Mouse (Mus musculus) left cerebral cortex, adult 18-20 months (tissue): Measurements from ENCODE around the gene Stt3b. TPM values are rescaled to one million over a fixed set of nuclear protein-coding genes. Genes with fewer than 3 reads are reported as not detected.
A peak's percentile ranks its signal among the peaks of the same experiment; 100 is the strongest.

Experiments used
- DNase-seq, 2 experiments: peaks; one replicate each; pipeline ENCODE4 v3.0.0; 2021 to 2022; ENCODE audit warnings: low spot score in 2 of 2, mixed read lengths in 1 of 2
- total RNA-seq, 2 experiments: library from RNA; stranded (reverse); gene quantifications; 2 replicates each; pipeline ENCODE4 v1.2.3; 2021

The Stt3b gene
- total RNA-seq, 2 experiments from 2014 or later: 88.3 to 89.1 TPM

DNA sequence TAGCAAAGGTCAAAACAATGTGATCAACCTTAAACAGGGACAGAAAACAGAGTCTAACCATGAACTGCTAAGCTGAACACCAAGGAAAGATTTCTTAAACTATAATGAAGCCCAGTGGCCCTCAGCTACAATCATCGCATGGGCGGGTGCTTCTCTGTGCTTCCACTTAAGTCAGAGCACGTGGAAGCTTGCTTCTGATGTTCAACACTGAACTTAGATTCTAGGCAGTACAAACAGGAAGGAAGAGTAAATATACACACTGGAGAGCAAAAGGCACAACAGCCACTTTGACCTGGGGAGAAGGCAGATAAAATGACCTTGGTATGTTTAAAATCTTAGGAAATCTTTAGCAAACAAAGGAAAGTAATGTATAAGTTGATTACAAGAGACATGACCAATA, 38.7 kb downstream of the Stt3b start:
- no peak for DNase-seq

DNA sequence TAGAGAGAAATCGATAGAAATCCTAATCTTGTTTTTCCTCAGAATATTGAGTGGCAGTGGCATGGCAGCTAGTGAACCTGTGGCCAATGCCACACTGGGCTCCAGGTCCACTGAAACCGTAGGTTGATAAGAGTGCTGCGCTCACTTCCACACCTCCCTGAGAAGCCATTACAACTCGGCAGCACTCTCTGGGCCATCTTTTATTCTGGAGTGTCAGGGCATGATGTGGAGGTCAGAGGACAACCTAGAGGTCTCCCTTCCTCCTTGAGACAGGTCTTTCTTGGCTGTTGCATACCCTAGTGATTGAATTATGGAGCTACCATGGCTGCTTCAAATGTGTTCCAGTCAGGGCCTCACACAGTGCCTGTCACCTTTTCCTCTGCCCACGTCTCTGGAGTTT, 48.3 kb downstream of the Stt3b start:
- no peak for DNase-seq

DNA sequence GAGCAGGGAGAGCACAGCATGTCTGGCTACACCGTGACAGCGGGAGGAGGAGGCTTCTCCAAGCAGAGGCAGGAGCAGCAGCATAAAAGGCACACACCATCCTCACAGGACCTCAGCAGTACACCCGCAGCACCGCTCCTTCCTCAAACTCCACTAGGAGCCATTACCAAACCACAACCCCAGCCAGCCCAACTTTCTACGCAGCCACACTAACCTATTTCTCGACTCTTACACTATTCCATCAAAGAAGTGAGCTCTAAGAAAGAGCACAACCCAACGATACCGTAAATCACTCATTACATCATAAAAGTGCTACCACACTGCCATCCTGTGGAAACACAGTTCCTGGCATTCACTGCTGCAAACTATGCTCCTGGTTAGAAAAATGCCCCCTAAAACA, 48.8 kb downstream of the Stt3b start:
- DNase-seq: peak; percentile 31 to 45

DNA sequence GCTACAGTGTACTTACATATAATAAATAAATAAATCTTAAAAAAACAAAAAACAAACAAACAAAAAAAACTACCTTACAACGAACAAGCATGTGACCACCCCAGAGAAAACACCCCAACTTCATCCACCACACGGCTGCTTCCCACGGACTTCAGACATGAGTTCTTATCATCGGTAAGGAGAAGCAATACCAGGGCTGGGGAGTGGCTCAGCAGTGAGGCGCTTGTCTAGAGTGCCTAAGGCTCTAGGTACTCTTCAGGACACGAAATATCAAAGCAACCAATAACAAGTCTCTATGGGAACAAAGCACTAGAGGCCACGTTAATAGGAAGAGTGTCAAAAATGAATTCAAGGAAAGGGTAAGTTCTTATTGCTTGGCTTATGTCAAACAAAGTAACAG, 49.8 kb downstream of the Stt3b start:
- no peak for DNase-seq

DNA sequence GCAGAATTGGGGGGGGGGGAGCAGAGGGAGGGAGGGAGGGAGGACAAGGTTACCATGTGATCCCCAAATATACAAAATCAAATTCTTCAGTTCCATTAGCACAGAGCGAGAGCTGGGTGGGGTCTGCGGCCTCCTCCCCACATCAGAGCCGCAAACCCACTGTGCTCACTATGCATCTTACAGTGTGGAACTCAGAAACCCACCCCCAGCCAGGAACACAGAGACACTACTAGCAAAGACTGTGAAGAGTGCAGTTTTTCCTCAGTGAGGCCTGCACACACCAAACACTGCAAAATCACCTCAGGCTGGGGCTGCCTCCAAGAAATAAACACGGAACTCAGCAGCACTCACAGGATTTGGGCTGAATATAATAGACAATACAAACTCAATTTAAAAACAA, 50.4 kb downstream of the Stt3b start:
- no peak for DNase-seq

DNA sequence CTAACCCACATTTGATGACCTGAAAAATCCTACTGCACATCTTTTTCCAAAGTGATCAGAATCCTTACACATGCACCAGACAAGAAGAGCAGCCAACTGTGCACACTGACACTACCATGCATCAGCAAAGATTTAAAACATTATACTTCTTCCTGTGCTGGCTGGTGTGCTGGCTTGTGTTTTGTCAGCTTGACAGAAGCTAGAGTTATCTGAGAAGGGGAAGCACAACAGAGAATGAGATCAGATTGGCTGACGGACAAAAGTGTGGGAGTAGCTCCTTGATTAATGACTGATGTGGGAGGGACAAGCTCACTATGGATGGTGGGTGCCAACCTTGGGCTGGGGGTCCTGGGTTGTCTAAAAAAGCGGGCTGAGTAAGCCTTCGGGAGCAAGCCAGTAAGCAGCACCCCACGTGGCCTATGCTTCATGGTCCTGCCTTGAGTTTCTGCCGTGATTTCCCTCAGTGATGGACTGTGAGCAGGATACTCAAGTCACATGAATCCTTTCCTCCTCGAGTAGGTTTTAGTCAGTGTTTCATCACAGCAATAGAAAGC, 52.4 kb downstream of the Stt3b start:
- no peak for DNase-seq

DNA sequence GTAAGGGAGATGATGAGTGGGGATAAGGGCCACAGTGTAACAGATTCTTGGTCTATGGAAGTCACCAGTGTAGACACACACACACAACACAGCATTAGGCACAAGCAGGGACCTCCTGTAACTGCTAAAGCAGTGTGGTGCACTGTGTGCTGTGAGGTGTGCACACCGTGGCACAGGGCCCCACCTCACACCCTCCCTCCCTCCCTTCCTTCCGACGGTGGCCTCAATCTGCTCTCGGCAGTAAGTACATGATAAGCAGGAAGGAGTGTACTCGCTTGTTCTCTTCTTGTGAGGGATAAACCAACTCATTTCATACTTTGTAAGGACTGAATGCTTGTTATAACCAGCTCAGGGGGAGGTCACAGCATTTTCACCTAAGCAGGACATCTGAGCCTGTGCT, 61.1 kb downstream of the Stt3b start:
- no peak for DNase-seq

DNA sequence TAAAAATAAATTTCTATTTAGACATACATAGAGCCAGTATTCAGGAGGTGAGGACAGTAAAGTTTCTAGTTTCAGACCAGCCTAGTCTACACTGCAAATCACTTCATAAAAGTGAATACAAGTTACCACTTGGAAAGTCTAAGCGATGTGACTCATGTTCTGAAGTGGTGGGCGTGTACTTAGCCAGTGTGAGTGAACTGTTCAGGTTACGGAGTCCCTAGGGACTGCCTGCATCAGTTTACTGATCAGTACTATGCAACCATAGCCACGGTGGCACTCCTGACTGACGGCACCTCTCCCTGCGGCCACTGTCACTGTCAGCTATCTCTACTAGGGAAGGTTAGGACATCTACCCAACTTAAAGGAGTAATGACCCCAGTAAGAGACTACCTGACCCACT, 65.1 kb downstream of the Stt3b start:
- DNase-seq: no peak

DNA sequence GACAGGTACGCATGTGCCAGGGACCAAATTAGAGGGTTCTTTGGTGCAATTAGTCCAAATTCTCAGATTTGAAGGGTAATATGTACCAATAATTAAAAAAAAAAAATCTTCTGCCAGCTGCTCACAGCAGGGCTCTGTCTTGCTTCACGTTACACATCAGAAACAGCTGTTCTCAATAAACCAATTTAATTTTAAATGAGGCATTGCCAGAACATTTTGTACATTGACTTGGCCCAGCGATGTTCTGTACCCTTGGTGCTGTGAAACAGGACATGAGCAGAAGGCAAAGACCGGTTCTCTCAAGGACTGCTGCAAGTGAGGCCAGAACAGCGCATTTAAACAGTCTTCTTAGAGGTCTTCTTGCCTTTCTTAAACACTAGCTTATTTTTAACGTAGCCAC, 66.6 kb downstream of the Stt3b start:
- no peak for DNase-seq

DNA sequence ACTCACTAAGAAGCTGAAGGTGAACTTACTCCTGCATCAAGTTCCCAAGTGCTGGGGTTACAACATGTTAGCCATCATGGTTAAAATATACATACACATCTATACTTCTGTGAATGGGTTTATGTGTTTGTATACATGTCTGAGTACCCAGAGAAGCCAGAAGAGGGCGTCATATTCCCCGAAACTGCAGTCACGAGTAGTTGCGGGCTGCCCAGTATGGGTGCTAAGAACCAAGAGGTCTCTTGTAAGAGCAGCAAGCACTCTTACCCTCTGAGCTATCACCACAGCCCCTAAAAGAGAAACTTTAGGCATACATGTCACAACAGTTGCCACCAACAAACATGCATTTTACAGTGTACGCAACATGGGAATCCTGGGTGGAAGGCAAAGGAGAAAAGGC, 70.4 kb downstream of the Stt3b start:
- no peak for DNase-seq

DNA sequence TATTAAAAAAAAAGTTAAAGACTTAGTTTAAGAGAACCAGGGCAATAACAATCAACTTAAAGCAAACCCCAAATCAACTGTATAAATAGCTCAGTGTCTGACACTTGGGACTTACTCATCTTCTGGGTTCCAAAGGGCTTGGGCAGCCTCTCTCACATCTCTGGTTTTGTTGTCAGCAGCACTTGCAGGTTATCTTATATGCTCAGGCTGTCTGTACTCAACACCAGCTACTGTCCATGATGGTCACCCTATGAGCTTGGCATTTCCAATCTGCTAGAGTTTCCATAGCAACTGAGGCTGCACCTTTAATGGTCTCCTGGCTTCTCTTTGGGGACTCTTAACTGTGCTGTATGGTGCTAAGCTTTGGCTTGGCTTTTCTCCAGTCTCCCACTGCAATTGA, 72.3 kb downstream of the Stt3b start:
- DNase-seq: no peak

DNA sequence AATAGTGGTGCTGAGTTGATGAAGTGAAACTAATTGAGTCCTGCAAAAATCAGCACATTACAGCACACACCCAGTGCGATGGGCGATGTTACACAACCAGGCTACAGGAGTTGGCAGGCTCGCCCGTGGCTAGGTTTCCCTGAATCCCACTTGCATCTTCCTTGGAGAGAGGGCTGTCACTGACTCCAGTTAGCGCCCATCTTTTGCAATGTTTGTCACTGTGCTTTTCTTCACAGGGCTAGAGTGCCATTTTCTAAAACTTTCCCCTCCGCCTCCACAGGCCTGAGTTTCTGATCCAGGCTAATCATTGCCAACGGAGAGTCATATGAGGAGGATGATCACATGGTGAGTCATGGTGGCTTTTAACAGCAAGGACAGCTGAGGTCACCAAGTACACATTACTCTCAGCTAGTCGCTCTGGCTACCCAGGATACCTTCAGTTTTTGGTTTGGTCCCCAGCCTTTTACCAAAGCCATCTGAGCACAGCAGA, 73.8 kb downstream of the Stt3b start:
- DNase-seq: no peak

DNA sequence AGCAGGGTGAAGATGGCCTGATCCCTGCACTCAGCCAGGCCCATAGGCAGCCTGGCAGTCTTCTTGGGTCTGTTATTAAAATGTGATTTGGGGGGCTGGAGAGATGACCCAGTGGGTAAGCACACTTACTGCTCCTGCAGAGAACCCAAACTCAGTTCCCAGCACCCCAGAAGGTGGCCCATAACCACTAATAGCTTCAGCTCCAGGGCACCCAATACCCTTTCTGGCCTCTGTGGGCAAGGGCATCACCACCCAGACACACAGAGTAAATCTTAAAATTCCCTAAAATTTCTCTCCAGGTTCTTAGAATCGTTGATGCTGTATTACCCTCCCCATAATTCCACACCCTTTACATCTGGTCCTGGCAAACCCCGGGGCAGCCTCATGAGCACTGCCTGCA, 75.7 kb downstream of the Stt3b start:
- DNase-seq: no peak

DNA sequence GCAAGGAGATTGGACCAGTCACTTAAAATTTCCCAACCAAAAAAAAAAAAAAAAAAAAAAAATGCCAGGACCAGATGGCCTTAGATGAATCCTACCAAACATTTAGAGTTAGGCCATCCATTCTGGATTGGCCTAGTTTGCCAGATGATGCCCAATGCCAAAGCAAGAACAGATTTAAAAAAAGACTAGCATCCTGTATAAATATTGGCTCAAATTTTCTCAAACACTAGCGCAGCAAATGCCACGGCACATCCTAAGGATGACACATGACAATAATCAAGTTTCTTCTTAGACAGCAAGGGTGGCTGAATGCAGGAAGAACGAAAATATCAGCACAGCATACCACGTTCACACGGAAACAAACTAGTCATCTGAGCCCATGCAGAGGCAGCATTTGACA, 76.5 kb downstream of the Stt3b start:
- DNase-seq: no peak

DNA sequence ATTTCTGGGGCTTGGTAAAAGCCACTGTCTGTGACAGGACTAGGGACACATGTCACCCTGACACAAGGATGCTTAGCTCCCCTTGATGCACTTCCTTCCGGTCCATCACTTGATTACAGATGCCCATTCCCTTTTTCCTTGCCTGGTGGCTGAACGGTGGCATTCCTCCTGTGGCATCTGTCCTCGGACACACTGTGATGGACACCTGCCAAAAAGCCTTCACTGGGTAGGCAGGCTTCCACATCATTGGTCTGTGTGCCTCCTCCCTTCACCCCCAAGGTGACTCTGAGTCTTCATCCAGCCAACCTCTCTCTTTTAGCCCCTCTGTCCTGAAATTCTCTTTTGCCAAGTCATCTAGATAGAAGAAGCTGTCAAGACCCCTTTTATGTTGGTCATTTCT, 78.7 kb downstream of the Stt3b start:
- DNase-seq: no peak

DNA sequence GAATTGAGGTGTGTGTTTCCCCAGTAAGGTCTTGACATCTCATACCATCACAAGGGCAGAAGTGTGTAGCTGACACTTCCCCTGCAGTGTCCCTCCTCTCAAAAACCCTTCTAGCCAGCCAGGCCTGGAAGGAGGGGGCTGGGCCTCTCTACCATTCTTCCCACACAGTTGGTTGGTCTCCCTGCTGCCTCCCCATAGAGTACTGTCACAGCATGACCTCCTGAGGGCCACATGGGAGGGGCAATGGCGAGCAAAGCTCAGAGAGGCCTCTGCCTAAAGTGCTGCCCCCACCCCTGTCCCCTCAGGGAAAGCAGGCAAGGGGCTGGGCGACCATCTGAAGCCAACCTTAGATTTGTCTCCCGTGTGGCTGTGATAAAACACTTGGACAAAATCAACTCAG, 80.1 kb downstream of the Stt3b start:
- DNase-seq: no peak

DNA sequence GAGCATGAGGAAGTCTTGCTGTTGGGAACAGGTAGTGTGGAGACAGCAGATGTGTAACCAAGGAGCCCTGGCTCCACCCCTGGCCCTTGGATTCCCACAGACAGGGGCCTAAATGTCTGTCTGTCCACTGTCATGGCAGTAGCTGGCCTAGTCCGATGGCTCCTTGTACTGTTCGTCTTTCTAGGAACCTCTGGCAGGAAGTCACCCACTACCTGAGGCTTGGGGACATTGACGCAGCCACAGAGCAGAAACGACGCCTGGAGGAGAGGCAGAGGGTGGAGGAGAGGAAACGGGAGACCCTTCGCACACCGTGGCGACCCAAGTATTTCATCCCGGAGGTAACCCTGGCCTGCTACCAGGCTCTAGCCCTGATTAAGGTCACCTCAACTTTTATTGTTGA, 80.5 kb downstream of the Stt3b start:
- DNase-seq: no peak

DNA sequence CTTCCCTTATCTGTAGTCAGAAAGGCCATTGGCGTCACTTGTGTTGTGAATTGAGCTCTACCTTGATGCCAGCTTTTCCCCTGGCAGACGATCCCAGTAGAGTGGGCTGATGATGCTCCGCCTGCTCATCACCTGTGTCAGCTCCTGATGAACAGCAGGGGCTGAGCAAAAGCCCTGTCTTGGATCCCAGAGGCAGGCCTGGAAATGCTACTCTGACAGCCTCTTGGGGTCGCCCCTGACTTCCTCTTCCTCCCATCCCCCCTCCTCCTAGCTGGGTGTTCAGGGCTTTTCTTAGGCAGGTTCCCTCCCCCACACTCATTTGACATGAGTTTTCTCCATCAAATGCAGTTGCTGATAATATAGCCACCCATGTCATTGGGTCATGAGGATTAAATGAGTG, 81.1 kb downstream of the Stt3b start:
- no peak for DNase-seq

DNA sequence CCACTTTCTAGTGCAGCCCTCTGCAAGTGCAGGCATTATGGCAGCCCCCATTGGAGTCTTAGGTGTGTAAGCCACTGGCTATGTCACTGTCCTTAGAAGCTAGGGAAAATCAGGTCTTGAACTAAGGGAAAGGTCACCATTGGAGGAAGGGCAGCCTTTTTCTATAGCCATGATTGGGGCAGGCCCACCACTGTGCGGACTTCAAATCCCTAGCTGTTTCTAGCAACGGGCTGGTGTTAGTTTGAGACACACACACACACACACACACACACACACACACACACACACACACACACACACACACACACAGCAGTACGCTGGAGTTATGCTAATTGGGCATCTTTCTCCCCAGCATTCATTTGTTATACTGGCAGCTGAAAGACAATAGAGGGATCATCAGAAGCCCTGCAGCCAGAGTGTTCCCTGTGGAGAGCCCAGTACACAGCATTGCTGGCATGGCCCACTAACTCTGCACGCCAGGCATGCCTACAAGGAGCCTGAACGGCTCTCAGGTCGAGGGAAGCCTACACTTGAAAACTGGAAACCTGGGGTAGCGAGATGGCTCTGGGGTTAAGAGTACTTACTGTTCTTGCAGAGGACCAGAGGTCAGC, 85.4 kb downstream of the Stt3b start:
- no peak for DNase-seq

DNA sequence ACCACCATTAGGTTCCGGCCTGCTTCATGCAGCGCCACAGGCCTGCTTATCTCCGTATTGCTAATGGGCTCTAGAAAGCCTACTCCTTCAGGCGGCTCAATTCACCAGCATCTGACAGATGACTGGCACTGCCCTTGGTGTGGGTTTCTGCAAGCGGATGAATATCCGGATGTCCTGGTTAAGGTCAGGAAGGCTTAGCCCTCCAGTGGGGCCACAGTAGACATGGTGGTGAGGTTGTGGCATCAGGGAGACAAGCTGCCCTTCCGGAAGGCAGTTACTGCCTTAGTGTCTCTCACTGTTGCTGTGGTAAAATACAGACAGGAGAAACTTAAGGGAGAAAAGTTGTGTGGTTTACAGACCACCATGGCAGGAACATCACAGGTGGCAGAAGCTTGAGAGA, 89.0 kb downstream of the Stt3b start:
- no peak for DNase-seq

DNA sequence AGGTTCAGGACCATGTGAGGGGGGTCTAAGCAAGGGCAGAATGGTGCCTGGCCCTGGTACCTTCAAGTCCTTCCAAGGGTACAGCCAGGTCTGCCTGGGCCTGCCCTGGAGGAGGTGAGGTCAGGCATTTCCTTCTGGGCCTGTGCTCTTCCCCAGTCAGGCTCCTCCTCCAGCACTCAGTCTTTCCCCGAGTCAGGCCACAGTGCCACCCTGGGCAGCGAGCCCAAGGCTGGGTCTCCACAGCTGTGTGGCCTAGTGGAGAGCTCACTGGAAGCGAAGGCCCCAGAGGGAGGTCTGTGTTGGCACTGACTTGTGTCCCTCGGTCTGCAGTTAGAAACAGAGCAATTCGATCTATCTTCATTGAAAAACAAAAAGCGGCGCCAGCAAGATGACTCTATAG, 89.8 kb downstream of the Stt3b start:
- DNase-seq: no peak

DNA sequence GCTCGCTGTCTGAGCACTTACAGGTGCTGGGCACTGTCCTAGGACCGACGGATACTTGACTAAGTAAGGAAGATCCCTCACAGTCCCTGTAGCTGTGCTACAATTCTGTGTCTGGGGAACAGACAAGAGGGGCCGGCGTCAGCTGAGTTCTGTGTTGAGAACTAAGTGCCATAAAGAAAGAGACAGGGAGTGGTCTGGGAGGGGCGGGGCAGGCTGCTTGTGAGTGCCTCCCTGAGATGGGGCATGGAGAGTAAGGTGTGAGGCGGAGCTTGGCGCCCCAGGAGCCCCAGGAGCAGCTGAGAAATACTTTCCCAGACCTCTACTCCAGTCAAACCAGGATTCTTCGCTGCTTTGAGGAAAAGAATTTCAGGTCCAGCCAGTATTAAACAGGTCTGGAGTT, 92.2 kb downstream of the Stt3b start:
- DNase-seq: no peak

DNA sequence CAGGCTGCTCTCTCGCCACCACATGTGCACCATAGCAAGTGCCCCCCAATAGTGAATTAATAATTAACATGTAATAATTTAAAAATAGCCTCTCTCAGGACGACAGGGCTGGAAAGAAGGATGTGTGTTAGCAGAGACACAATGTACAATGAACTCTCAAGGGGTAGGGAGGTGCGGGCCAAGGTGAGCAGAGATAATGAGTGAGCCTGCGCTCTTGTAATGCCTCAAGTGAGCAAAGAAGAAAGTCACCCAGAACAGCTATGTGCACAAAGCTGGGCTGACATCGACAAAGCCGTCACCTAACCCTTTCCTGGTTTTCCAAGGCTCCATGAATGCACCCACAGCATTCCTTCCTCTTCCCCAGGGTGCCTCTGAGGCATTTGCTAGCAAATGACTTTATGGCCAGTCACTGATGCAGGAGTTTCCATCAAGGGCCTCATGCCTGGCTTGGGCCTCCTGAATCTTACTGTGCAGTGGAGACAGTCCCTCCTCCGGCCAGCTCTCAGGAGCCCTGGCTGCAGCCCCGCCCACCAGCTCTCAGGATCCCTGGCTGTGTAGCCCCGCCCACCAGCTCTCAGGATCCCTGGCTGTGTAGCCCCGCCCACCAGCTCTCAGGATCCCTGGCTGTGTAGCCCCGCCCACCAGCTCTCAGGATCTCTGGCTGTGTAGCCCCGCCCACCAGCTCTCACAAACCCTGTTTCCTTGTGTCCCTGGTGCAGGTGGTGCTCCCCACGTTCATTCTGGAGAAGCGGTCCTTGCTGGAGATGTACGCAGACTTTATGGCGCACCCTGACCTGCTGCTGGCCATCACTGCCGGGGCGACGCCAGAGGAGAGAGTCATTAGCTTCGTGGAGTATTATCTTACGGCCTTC, 94.2 kb downstream of the Stt3b start:
- DNase-seq: no peak
